Mouse (Mus musculus): ENCODE data around the gene Notch2. TPM values are rescaled to one million over a fixed set of nuclear protein-coding genes. Genes with fewer than 3 reads are reported as not detected.

Gene Notch2
- 10 to 100 TPM in 1 of 2 experiments, 1 to 10 TPM in 1; 8.7 to 10.3 TPM for total RNA-seq (2021)
- long read RNA-seq, experiment 1, result 0 reads
- long read RNA-seq, experiment 2, partial matches to known transcripts, result 0 of 2 reads
- long read RNA-seq, experiment 2, other reads (novel, unspliced or antisense), result 2 of 2 reads

DNA sequence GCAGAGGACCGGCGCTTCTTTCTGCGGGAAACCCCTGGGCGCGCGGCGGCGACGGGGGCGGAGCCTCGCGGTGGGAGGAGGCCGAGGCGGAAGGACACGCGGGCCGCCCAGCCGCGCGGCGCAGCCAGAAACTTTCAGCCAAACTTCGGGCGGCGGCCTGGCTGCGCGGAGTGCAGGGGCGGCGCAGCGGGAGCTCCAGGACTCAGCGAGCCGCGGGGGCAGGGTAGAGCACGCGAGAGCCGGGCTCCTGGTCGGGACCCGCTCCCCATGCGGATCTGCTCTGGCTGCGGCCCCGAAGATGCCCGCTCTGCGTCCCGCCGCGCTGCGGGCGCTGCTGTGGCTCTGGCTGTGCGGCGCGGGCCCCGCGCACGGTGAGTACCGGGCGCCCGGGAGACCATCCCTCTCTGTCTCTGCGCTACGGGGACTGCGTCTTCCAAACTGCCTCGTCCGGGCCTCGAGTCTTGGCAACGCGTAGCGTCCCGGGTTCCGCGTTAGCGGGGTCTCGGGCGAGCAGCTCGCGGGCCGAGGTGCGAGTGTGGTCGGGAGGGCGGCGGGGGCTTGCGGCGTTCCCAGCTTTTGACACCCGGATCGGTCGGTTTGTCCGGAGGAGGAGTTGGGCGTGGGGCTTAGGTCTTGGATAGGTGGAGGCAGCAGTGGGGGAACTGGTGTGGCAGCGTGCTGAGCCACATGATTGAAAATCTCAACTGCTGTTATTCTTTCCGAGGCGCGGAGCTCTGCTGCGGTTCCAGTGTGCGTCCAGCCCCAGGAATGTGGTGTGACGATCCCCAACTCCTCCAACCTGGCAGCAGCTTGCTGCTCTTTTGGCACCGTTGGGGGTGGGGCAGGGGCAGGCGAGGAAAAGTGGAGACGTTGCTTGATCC is at the start of gene Notch2:
Gene Notch2 (plus strand): TSS at position 127 of the 881 bp plus-strand sequence.
- no peak for TF ChIP-seq CTCF (IDR thresholded peaks at IDR 0.05)
- H3K4me3 ChIP-seq, result peak within 1 kb of the TSS; percentile 93
- intact Hi-C loops (cut with DNase I), result loop anchor here (5.0 kb wide), 1 partner anchor 84 kb away; no protein-coding TSS in a partner anchor

DNA sequence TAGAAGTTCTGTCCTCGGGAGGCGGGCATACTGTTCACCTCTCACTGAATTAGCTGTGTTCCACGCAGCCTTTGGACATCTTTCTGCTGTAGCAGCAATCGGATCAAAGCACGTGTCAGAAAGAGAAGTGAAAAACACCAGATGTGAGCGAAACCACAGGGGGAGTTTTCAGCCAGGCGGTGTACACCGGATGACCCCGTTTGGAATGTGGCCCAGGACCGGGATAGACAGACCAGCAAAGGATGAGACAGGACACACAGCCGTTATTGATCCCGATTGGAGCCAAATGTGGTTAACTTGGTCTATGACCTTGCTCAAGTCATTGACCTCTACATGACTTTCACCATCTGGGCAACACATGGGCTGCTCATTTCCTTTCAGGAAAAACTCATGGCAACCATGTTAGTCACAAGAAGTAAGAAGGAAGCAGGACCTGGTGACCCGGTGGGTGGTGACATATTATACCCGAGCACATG is 48.4 kb upstream of the Notch2 start:
- Histone ChIP-seq H3K27ac (peak overlapping the region; percentile 43; the same call in 1 of the 2 replicates), H3K4me3 (no peak overlapping the region)
- no peak for TF ChIP-seq CTCF (IDR thresholded peaks at IDR 0.05)
- DNase-seq, result peak; percentile 72
- intact Hi-C loops (cut with DNase I), result no loop called here

More for the DNA sequence above, at the start of gene Notch2:
- DNase-seq, result peak; percentile 98
- H3K27ac ChIP-seq, result peak within 1 kb of the TSS; percentile 94

DNA sequence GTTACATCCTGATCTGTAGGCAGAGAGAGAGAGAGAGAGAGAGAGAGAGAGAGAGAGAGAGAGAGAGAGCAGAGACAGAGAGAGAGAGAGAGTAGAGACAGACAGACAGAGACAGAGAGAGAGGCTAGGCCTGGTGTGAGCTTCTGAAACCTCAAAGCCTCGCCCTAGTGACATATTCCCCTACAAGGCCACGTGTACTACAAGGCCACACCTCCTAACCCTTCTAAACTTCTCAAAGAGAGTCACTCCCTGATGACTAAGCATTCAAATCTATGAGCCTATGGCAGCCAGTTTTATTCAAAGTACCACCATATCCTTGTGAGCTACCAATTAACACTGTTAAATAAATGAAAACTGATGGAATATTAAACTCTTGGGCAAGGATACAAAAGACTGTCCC is 45.7 kb upstream of the Notch2 start:
- Histone ChIP-seq H3K4me3 (no peak overlapping the region), H3K27ac (no peak overlapping the region)
- intact Hi-C loops (cut with DNase I), result no loop called here
- no peak for DNase-seq
- no peak for TF ChIP-seq CTCF (IDR thresholded peaks at IDR 0.05)

DNA sequence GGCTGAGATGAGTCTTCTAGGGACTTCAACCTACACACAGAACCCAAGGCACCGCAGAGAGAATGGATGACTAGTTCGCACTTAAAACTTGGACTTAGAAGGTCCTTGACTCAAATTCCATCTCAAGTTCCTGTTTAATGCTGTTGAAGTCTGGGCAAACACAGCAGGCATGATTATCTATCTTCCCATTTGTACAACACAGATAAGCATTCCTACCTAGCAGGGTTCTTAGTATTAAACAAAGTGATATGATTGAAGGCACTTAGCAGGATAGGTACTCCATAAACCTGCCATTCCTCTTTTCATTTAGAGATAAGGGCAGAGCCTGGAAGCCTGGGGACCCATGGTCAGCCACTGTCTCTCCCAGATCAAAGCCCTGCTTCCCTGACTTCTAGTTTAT is 45.1 kb upstream of the Notch2 start:
- no peak for TF ChIP-seq CTCF (IDR thresholded peaks at IDR 0.05)
- no peak for DNase-seq
- intact Hi-C loops (cut with DNase I), result no loop called here
- H3K27ac ChIP-seq, result no peak overlapping the region
- no peak overlapping the region for H3K4me3 ChIP-seq

DNA sequence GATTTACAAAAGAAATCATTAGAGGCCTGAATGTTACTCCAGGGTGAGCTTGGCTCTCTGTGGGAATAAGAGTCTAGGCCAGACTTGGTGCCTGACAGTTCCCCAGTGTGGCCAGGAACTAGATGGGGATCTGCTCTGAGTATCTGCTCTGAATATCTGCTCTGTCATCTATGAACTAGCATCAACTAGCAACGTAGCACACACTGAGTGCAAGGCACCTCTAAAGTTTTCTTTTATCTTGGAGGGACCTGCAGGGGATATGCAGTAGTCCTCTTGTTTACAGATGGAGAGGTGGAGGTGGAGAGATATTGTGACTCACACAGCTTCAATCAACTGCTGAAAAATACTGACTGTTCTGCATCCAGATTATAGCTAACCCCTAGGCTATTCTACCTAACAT is 44.3 kb upstream of the Notch2 start:
- Histone ChIP-seq H3K27ac (no peak overlapping the region), H3K4me3 (no peak overlapping the region)
- intact Hi-C loops (cut with DNase I), result no loop called here
- no peak for DNase-seq
- TF ChIP-seq CTCF (IDR thresholded peaks at IDR 0.05), result no peak

DNA sequence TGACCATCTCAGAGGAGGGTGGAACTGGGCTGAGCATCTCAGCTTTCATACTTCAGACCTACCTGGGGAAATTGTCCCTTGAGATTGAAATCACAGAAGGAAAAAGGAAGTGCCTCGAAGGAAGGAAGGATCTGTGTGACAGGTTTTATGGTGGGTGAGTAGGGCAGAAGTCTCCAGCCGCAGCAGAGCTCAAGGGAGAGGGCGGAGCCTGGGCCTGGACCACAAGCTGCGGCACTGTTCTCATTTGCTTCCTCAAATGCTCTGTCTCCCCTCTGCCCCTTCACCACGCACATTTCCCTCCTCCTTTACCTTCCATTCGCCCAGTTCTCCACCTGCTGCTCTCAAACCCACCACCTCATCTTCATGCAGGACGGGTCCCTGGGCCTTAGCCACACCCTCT is 42.2 kb upstream of the Notch2 start:
- DNase-seq, result no peak
- Histone ChIP-seq H3K27ac (no peak overlapping the region), H3K4me3 (no peak overlapping the region)
- no peak for TF ChIP-seq CTCF (IDR thresholded peaks at IDR 0.05)
- intact Hi-C loops (cut with DNase I), result no loop called here

DNA sequence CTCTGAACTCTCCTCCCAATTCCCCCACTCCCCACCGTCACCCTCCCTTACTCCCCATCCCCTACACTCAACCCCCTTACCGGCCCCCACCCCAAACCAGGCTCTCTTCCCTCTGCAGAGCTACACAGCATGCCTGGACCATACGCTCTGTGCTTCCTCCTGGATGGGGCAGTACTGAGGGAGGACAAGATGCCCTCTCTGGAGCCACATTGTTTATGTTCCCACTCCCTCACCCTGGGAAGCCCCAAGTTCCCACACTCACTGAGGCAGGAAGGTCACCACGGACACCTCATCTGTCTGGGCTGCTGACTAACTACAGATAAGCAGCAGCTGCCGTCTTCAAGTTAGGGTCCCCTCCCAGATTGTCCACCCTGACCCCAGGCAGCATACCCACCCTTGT is 41.1 kb upstream of the Notch2 start:
- no peak for DNase-seq
- no peak for TF ChIP-seq CTCF (IDR thresholded peaks at IDR 0.05)
- intact Hi-C loops (cut with DNase I), result no loop called here
- no peak overlapping the region for H3K4me3 ChIP-seq
- no peak overlapping the region for H3K27ac ChIP-seq

DNA sequence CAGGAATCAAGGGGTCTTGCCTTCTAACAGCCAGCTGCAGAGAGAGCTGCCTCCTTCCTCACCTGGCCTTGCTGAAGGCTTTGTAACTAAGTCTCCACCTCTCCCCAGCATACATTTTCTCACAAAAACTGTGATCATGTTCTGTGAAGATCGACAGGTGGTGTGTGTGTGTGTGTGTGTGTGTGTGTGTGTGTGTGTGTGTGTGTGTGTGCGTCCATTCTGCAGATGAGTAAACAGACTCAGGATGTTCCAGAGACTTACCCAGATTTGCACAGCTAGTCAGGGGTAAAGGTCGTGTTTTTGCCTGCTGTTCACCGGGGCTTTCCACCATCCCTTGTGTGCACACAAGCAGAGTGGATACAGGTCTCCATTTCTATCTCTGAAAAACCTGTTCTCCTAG is 40.6 kb upstream of the Notch2 start:
- no peak for DNase-seq
- no peak for TF ChIP-seq CTCF (IDR thresholded peaks at IDR 0.05)
- intact Hi-C loops (cut with DNase I), result no loop called here
- H3K27ac ChIP-seq, result no peak overlapping the region
- H3K4me3 ChIP-seq, result no peak overlapping the region

DNA sequence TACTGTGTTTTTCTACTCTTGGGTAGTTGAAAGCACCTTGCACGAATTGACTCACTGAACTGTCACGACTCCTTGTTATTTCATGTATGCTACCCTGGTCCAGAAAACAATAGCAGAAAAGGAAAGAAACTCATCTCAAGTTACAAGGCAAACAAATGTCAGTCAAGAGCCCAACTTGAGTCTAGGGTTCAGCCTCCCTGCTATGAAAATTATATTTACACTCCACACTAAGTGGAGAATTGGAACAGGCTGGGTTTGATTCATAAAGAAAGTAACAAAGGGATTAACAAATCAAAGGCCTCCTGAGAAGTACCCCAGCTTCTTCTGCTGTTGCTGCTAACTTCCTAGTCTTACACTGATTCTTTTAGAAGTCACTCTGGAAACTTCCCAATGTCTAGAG is 40.0 kb upstream of the Notch2 start:
- intact Hi-C loops (cut with DNase I), result no loop called here

DNA sequence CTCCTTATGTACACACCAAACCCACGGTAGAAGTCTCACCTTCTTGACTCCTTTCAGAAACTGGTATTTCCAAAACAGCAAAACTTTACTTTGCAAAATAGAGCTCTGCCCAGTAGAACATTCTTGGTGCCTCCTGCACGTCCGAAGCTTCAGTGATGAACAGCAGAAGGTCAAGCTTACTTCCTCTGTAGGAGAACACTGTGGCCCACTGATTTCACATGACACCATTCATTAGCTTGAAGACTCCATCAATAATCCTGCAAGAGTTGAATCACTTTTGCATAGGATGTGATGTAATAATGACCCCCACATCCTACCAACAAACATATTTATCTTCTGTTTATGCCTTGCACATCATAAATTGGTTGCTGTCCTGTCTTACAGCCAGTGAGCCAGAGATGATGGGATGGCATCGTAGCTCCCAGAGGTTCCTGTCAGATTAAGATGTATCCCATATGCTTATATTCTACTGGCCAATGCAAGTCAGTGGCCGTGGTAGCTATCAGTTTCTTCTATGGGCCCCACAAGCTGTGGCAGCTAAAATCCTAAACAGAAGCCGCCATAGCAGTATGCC is 39.0 kb upstream of the Notch2 start:
- intact Hi-C loops (cut with DNase I), result no loop called here
- Histone ChIP-seq H3K4me3 (no peak overlapping the region), H3K27ac (no peak overlapping the region)
- DNase-seq, result no peak
- TF ChIP-seq CTCF (IDR thresholded peaks at IDR 0.05), result no peak

More for the DNA sequence above, 40.0 kb upstream of the Notch2 start:
- Histone ChIP-seq H3K4me3 (no peak overlapping the region), H3K27ac (no peak overlapping the region)
- DNase-seq, result no peak
- no peak for TF ChIP-seq CTCF (IDR thresholded peaks at IDR 0.05)

DNA sequence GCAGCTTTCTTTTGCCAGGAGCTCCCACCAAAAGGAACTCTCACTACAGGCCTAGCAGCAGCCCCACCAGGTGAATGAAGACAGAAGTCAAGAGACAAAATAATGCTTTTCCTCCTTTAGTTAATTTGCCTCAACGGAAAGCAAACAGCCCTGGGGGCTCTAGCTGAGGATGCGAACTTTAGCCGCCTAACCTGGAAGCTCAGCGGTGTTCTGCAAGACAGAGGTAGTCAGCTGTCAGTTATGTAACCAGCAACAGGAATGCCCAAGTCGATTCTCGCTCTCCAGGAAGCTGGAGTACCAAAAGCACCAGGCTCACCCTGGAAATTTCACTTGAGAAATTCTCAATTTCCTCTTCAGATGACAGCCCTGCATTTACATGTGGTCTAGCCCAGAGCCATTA is 36.6 kb upstream of the Notch2 start:
- H3K27ac ChIP-seq, result no peak overlapping the region
- no peak for TF ChIP-seq CTCF (IDR thresholded peaks at IDR 0.05)
- intact Hi-C loops (cut with DNase I), result no loop called here
- no peak overlapping the region for H3K4me3 ChIP-seq
- DNase-seq, result no peak

DNA sequence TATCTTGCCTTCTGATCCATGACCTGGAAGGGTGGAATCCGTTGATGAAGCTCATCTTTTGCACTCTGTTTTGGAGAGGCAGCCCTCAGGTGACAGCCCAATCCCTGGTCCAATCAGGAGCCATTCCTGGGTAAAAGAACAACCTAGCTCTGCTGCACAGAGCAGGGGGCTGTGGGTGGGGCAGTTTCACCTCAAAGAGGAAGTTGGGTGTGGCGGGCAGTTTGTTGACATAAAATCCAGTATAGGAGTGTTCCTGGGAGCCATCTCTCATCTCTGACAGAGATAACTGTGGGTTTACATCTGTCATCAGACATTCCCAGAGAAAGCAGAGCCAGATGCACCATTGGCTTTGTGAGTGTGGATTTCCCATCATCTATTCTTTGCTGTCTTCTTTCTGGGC is 34.6 kb upstream of the Notch2 start:
- Histone ChIP-seq H3K4me3 (no peak overlapping the region), H3K27ac (no peak overlapping the region)
- no peak for TF ChIP-seq CTCF (IDR thresholded peaks at IDR 0.05)
- DNase-seq, result no peak
- intact Hi-C loops (cut with DNase I), result no loop called here

DNA sequence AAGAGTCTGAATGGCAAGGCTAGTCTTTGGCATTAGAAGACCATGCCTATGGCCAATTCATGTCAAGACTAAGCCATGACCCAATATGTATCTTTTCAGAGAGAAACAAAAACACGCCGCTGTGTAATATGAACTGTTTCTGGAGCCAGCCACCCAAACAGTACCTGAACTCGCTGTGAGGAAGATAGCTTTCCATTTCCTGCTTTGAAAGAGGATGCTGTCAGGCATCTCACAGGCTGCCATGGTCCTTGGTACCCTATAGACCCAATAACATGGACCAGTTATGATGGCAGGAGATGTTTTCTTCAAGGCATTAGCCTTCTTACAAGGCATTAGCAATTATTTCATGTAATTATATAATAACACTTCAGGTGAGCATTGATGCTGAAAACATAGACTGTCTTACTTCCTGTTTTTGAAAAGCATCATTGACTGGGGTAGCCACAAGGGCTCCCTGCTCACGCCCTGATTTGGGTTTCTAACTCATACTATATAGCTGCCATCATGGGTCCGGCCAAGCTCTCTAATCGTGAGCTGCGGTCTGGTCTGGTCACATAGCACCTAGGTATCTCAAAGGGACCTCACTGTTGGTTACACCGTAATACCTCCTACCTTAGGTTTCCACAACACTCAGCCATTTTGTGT is 32.5 kb upstream of the Notch2 start:
- intact Hi-C loops (cut with DNase I), result no loop called here
- Histone ChIP-seq H3K4me3 (no peak overlapping the region), H3K27ac (no peak overlapping the region)
- no peak for TF ChIP-seq CTCF (IDR thresholded peaks at IDR 0.05)
- DNase-seq, result no peak

Data from gastrocnemius, adult 2 months (tissue).